Mouse (Mus musculus): Measurements from ENCODE around the gene Rgs9bp.
A peak's percentile ranks its signal among the peaks of the same experiment; 100 is the strongest.

DNA sequence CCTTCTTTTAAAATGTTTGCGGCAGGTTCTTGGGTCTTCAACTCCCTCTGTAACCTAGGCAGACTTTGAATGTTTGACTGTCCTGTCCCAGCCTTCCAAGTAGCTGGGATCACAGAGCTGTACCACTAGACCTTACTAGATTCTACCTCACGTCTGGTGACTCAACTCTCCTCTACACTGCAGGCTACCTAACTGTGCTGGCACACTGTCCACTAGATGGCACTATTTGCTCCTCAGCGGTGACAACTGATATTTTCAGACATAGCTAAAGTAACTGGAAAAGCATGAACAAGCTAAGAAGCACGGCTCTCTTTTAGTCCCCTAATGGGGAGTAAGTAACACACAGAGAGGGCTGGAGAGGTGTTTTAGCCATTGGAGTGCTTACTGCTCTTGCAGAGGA lies 39.5 kb downstream of the Rgs9bp start:
- TF ChIP-seq CTCF (IDR thresholded peaks at IDR 0.05; ENCODE audit: control insufficient read depth, insufficient read depth, insufficient read length) (peak; percentile 61), USF1 (IDR thresholded peaks at IDR 0.05; ENCODE audit: low read depth) (no peak), CEBPB (IDR thresholded peaks at IDR 0.05; ENCODE audit: low read depth) (no peak), MYOD1 (IDR thresholded peaks at IDR 0.05; ENCODE audit: control insufficient read depth, insufficient read length, low read depth) (no peak), MYOG (IDR thresholded peaks at IDR 0.05; ENCODE audit: control insufficient read depth, extremely low read depth, insufficient read length) (no peak), MAX (IDR thresholded peaks at IDR 0.05) (no peak), FOSL1 (IDR thresholded peaks at IDR 0.05; ENCODE audit: insufficient read depth, low read length, poor library complexity, severe bottlenecking) (no peak)

All from C2C12 (cell line).